Mouse (Mus musculus) forebrain, embryonic 14.5 days (tissue): ENCODE data around the gene Fam126b. TPM values are rescaled to one million over a fixed set of nuclear protein-coding genes. Genes with fewer than 3 reads are reported as not detected.
"Not testable (repeated sequence)": the region's sequence is repeated elsewhere in the genome, so short reads cannot be mapped to it uniquely, and the experiment has no call there.

Experiments used
- ATAC-seq: fragments of 200-750 bp; cut with Nextera tagmentation; 2 replicates; pipeline ENCODE4 v1.8.0; 2017; ENCODE audit warnings: mild to moderate bottlenecking, moderate library complexity
- DNase-seq: peaks from one replicate; pipeline ENCODE4 v3.0.0-alpha.2; 2015; ENCODE audit warnings: low spot score
- H3K27ac ChIP-seq: fragments of 300-500 bp; sonication (generic); 2 replicates; pipeline ENCODE4 v1.5.1; 2014; ENCODE audit warnings: low read depth, mild to moderate bottlenecking, control low read depth, low read length, moderate library complexity
- H3K27me3 ChIP-seq: fragments of 300-500 bp; sonication (generic); replicated peaks from 2 replicates; pipeline ENCODE4 v1.6.1; 2014; ENCODE audit warnings: low read length, control low read depth, mixed read lengths; ENCODE audit not compliant: control insufficient read depth, insufficient read depth
- H3K36me3 ChIP-seq: fragments of 300-500 bp; sonication (generic); 2 replicates; pipeline ENCODE4 v1.6.1; 2014; ENCODE audit warnings: low read length, control low read depth; ENCODE audit not compliant: control insufficient read depth, insufficient read depth
- H3K4me1 ChIP-seq: fragments of 300-500 bp; sonication (generic); 2 replicates; pipeline ENCODE4 v1.6.1; 2014; ENCODE audit warnings: antibody characterized with exemption, low read length, control low read depth; ENCODE audit not compliant: control insufficient read depth, insufficient read depth
- H3K4me2 ChIP-seq: fragments of 300-500 bp; sonication (generic); 2 replicates; pipeline ENCODE4 v1.6.1; 2014; ENCODE audit warnings: mild to moderate bottlenecking, control low read depth, low read length
- H3K4me3 ChIP-seq: fragments of 300-500 bp; sonication (generic); 2 replicates; pipeline ENCODE4 v1.5.1; 2014; ENCODE audit warnings: low read depth, low read length, control low read depth
- H3K9ac ChIP-seq: fragments of 300-500 bp; sonication (generic); 2 replicates; pipeline ENCODE4 v1.6.1; 2014; ENCODE audit warnings: mild to moderate bottlenecking, low read length, control low read depth, moderate library complexity
- H3K9me3 ChIP-seq: fragments of 300-500 bp; sonication (generic); replicated peaks from 2 replicates; pipeline ENCODE4 v1.6.1; 2016; ENCODE audit warnings: low read length, control low read depth, mixed read lengths; ENCODE audit not compliant: control insufficient read depth
- WGBS: fragments of 180-500 bp; shearing (Covaris S2); extraction: QIAGEN DNeasy Blood & Tissue Kit; methylation state at CpG from one replicate; pipeline ENCODE4 v1.1.7; 2014; 5-methylcytosine and 5-hydroxymethylcytosine counted together
- polyA plus RNA-seq: library from polyadenylated mRNA; unstranded; fragments of >200 nt; fragmentation: Nextera tagmentation; extraction: Ambion mirVana; gene quantifications from 2 replicates; pipeline ENCODE4 v1.2.1, GENCODE M21; 2014

Gene Fam126b
- polyA plus RNA-seq, 1 experiment from 2014 or later, result 10.5 TPM

DNA sequence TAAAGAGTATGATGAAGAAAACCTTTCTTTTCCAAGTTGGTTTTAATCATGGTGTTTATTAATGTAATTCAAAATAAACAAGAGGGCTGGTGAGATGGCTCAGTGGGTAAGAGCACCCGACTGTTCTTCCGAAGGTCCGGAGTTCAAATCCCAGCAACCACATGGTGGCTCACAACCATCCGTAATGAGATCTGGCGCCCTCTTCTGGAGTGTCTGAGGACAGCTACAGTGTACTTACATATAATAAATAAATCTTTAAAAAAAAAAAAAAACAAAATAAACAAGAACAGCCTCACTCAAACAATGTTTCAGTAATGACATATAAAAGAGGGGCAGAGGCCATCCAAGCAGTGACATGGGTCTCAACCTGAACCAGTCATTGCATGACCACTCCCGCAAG, 25.8 kb downstream of the Fam126b start:
- H3K36me3 ChIP-seq, H3K9me3 ChIP-seq, H3K9ac ChIP-seq, H3K4me3 ChIP-seq, ATAC-seq, H3K4me1 ChIP-seq, H3K27ac ChIP-seq, DNase-seq, H3K4me2 ChIP-seq, H3K27me3 ChIP-seq: not testable (repeated sequence)
- WGBS, result 100% methylated on average over 4 of the region's 6 CpGs

GRCm38 (mm10) chr1:58541386-58541785, 44.7 kb downstream of the Fam126b start:
- peaks cover 51% of the 10 kb centered on the region for H3K36me3 ChIP-seq

DNA sequence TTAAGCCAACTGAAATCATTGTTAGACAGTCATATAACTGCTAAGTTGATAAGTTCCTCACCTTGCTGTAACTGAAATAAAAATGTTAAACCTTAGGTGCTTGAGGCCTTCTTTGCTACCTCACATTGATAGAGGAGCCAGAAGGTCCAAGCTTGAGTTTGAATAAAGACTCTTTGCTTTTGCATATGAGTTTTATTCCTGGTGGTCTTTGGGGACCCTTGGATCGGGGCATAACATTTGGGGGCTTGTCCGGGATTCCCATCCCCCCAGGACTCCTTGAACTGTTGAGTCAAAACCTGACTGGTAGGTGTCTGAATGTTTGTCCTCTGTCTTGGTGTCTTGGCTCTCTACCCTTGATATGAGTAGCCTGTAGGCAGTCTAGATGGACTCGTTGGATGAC, 78.9 kb downstream of the Fam126b start:
- ATAC-seq (no peak), DNase-seq (no peak)
- Histone ChIP-seq H3K9ac (no peak overlapping the region), H3K27me3 (no peaks in the 10 kb centered on the region), H3K27ac (no peak overlapping the region), H3K9me3 (peaks cover 13% of the 10 kb centered on the region), H3K4me1 (peaks cover 10% of the 10 kb centered on the region), H3K36me3 (no peaks in the 10 kb centered on the region), H3K4me3 (no peak overlapping the region), H3K4me2 (no peak overlapping the region)
- 99% methylated on average over 3 of the region's 3 CpGs for WGBS

More at GRCm38 (mm10) chr1:58541386-58541785, 44.7 kb downstream of the Fam126b start:
- Histone ChIP-seq H3K4me2 (no peak overlapping the region), H3K4me1 (no peaks in the 10 kb centered on the region), H3K4me3 (no peak overlapping the region), H3K27me3 (no peaks in the 10 kb centered on the region), H3K9ac (no peak overlapping the region), H3K9me3 (no peaks in the 10 kb centered on the region), H3K27ac (no peak overlapping the region)
- WGBS, result 87% methylated on average over 1 of the region's 1 CpGs
- DNase-seq, result no peak
- no peak for ATAC-seq

- peak within 1 kb of the TSS; percentile 97 for H3K4me3 ChIP-seq
- peaks cover 14% of the 10 kb centered on the region for H3K36me3 ChIP-seq
- H3K27ac ChIP-seq, result peak within 1 kb of the TSS; percentile 73
- peaks cover 13% of the 10 kb centered on the region for H3K9me3 ChIP-seq
- peak within 1 kb of the TSS; percentile 90 for H3K4me2 ChIP-seq
- ATAC-seq (peak; percentile 100), DNase-seq (peak; percentile 97)
- under 1% methylated on average over 63 of the region's 64 CpGs for WGBS
- no peaks in the 10 kb centered on the region for H3K27me3 ChIP-seq
- peaks cover 10% of the 10 kb centered on the region for H3K4me1 ChIP-seq
- peak within 1 kb of the TSS; percentile 89 for H3K9ac ChIP-seq
Measured at GRCm38 (mm10) chr1:58504577-58505254, 81.4 kb downstream of the Fam126b start, which contains the start of gene Orc2. Gene Orc2 (minus strand): TSS chr1:58505109.

GRCm38 (mm10) chr1:58503793-58504370, 82.2 kb downstream of the Fam126b start:
- ATAC-seq (no peak), DNase-seq (no peak)
- H3K9ac ChIP-seq, result peak overlapping the region; percentile 89
- 0 out of 2 replicates have a peak overlapping the region, but pooled peaks have one; percentile 73 for H3K27ac ChIP-seq
- H3K9me3 ChIP-seq, result peaks cover 13% of the 10 kb centered on the region
- H3K4me3 ChIP-seq, result peak overlapping the region; percentile 97
- WGBS, result 32% methylated on average over 9 of the region's 9 CpGs
- peaks cover 10% of the 10 kb centered on the region for H3K4me1 ChIP-seq
- H3K27me3 ChIP-seq, result no peaks in the 10 kb centered on the region
- H3K4me2 ChIP-seq, result peak overlapping the region; percentile 90
- peaks cover 22% of the 10 kb centered on the region for H3K36me3 ChIP-seq

- DNase-seq (no peak), ATAC-seq (no peak)
- peaks cover 12% of the 10 kb centered on the region for H3K9me3 ChIP-seq
- H3K27me3 ChIP-seq, result no peaks in the 10 kb centered on the region
- no peak overlapping the region for H3K9ac ChIP-seq
- H3K4me2 ChIP-seq, result peak overlapping the region; percentile 90; the same call in 1 of the 2 replicates
- no peak overlapping the region for H3K27ac ChIP-seq
- peaks cover 10% of the 10 kb centered on the region for H3K4me1 ChIP-seq
- H3K4me3 ChIP-seq, result no peak overlapping the region
- H3K36me3 ChIP-seq, result peaks cover 22% of the 10 kb centered on the region
Measured at GRCm38 (mm10) chr1:58503134-58503533, 83.0 kb downstream of the Fam126b start.

DNA sequence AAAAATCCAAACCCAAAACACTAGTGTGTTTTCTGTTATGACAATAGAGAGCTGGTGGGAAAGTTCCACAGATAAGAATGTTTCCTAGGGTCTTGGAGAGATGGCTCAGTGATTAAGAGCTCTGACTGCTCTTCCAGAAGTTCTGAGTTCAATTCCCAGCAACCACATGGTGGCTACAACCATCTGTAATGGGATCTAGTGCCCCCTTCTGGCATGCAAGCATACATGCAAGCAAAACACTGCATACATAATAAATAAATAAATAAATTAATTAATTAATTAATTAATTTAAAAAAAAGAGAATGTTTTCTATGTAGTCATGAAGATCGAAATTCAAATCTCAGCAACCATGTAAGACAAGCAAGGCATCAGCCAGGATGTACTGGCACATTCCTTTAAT, 87.4 kb downstream of the Fam126b start:
- H3K4me2 ChIP-seq, result no peak overlapping the region
- H3K9ac ChIP-seq, result no peak overlapping the region
- no peaks in the 10 kb centered on the region for H3K9me3 ChIP-seq
- DNase-seq, result no peak
- no peak overlapping the region for H3K4me3 ChIP-seq
- no peak for ATAC-seq
- no peaks in the 10 kb centered on the region for H3K27me3 ChIP-seq
- WGBS, result 96% methylated on average over 1 of the region's 1 CpGs
- peaks cover 7% of the 10 kb centered on the region for H3K4me1 ChIP-seq
- peaks cover 49% of the 10 kb centered on the region for H3K36me3 ChIP-seq
- no peak overlapping the region for H3K27ac ChIP-seq

DNA sequence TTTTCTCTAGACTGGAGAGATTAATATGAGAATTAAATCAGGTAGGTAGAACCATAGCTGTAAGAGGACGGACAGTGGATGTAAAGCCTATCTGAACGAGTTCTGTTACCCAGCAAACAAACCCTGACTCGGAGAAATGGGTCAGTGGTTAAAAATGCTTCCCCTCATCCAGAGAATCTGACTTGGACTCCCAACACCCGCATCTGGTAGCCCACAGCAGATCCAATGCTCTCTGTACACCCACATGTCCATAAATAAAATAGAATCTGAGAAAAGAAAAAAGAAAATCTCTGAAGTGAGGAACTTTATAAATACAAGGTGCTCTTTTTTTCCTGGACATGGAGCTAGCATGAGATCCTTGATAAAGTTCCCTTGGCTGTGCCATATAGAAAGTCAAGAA, 88.4 kb downstream of the Fam126b start:
- Histone ChIP-seq H3K27ac (no peak overlapping the region), H3K36me3 (peaks cover 56% of the 10 kb centered on the region), H3K9ac (no peak overlapping the region), H3K4me2 (no peak overlapping the region), H3K4me3 (no peak overlapping the region), H3K9me3 (no peaks in the 10 kb centered on the region), H3K4me1 (no peaks in the 10 kb centered on the region), H3K27me3 (no peaks in the 10 kb centered on the region)
- ATAC-seq, result no peak
- 94% methylated on average over 4 of the region's 4 CpGs for WGBS
- no peak for DNase-seq

DNA sequence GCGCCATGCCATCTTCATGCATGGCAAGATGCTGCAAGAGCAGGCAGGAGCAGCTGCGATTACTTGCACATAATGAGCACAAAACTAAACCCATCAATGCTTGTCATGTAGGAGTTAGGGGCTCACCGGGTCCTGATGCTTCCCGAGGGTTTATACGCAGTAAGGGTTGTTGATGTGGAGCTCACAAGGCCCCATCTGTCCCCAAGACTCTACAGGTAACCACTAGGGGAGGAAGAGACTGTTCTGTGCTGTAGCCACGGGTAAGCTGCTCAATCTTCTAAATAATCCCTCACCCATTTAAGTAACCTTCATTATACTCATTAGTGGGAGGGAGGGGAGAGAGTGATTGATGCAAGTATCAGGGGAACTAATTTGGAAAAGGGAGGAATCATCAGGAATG, 90.5 kb downstream of the Fam126b start:
- 93% methylated on average over 6 of the region's 6 CpGs for WGBS
- Histone ChIP-seq H3K4me2 (no peak overlapping the region), H3K27me3 (no peaks in the 10 kb centered on the region), H3K36me3 (peaks cover 70% of the 10 kb centered on the region), H3K9me3 (no peaks in the 10 kb centered on the region), H3K4me1 (no peaks in the 10 kb centered on the region), H3K27ac (no peak overlapping the region), H3K4me3 (no peak overlapping the region), H3K9ac (no peak overlapping the region)
- DNase-seq (no peak), ATAC-seq (no peak)
